Mouse (Mus musculus): Measurements from ENCODE around the gene Dram1. TPM values are rescaled to one million over a fixed set of nuclear protein-coding genes. Genes with fewer than 3 reads are reported as not detected.

Dram1 gene
- polyA plus RNA-seq, 1 experiment from 2014 or later: 0.55 TPM

- Histone ChIP-seq H3K9ac (no peak overlapping the region), H3K27ac (no peak overlapping the region), H3K4me3 (no peak overlapping the region), H3K27me3 (replicated peaks) (no peaks in the 10 kb centered on the region), H3K4me2 (replicated peaks) (no peak overlapping the region), H3K4me1 (no peaks in the 10 kb centered on the region), H3K36me3 (peaks cover 3% of the 10 kb centered on the region; the same call in 1 of the 2 replicates), H3K9me3 (no peaks in the 10 kb centered on the region)
- no peak for ATAC-seq (ENCODE audit: low FRiP score, low read depth)
- 82% methylated on average over 6 of the region's 6 CpGs for WGBS
Measured at GRCm38 (mm10) chr10:88404220-88404619, 25.3 kb upstream of the Dram1 start.

GRCm38 (mm10) chr10:88403021-88403420, 24.1 kb upstream of the Dram1 start:
- Histone ChIP-seq H3K27me3 (replicated peaks) (no peaks in the 10 kb centered on the region), H3K9me3 (no peaks in the 10 kb centered on the region), H3K4me2 (replicated peaks) (no peak overlapping the region), H3K27ac (no peak overlapping the region), H3K36me3 (peaks cover 3% of the 10 kb centered on the region; the same call in 1 of the 2 replicates), H3K9ac (no peak overlapping the region), H3K4me3 (no peak overlapping the region), H3K4me1 (no peaks in the 10 kb centered on the region)
- WGBS: 91% methylated on average over 4 of the region's 4 CpGs
- no peak for ATAC-seq (ENCODE audit: low FRiP score, low read depth)

- Histone ChIP-seq H3K9me3 (no peaks in the 10 kb centered on the region), H3K4me1 (no peaks in the 10 kb centered on the region), H3K27ac (no peak overlapping the region), H3K4me3 (no peak overlapping the region), H3K27me3 (replicated peaks) (no peaks in the 10 kb centered on the region), H3K36me3 (peaks cover 3% of the 10 kb centered on the region; the same call in 1 of the 2 replicates), H3K9ac (no peak overlapping the region), H3K4me2 (replicated peaks) (no peak overlapping the region)
- ATAC-seq (ENCODE audit: low FRiP score, low read depth): no peak
- WGBS: 84% methylated on average over 5 of the region's 5 CpGs
Measured at GRCm38 (mm10) chr10:88399271-88399670, 20.4 kb upstream of the Dram1 start.

- ATAC-seq (ENCODE audit: low FRiP score, low read depth): no peak
- Histone ChIP-seq H3K4me1 (no peaks in the 10 kb centered on the region), H3K9me3 (no peaks in the 10 kb centered on the region), H3K27ac (no peak overlapping the region), H3K4me2 (replicated peaks) (no peak overlapping the region), H3K4me3 (no peak overlapping the region), H3K36me3 (peaks cover 3% of the 10 kb centered on the region; the same call in 1 of the 2 replicates), H3K9ac (no peak overlapping the region), H3K27me3 (replicated peaks) (no peaks in the 10 kb centered on the region)
- 90% methylated on average over 6 of the region's 6 CpGs for WGBS
Measured at GRCm38 (mm10) chr10:88398668-88399243, 19.9 kb upstream of the Dram1 start.

- Histone ChIP-seq H3K4me2 (replicated peaks) (no peak overlapping the region), H3K36me3 (no peaks in the 10 kb centered on the region), H3K4me1 (peaks cover 12% of the 10 kb centered on the region; the same call in 1 of the 2 replicates), H3K27me3 (replicated peaks) (no peaks in the 10 kb centered on the region), H3K4me3 (no peak overlapping the region), H3K27ac (no peak overlapping the region), H3K9ac (no peak overlapping the region), H3K9me3 (no peaks in the 10 kb centered on the region)
- WGBS: 89% methylated on average over 9 of the region's 9 CpGs
- no peak for ATAC-seq (ENCODE audit: low FRiP score, low read depth)
Measured at GRCm38 (mm10) chr10:88392181-88392847, 13.4 kb upstream of the Dram1 start.

- Histone ChIP-seq H3K36me3 (no peaks in the 10 kb centered on the region), H3K4me1 (peaks cover 12% of the 10 kb centered on the region; the same call in 1 of the 2 replicates), H3K9me3 (no peaks in the 10 kb centered on the region), H3K4me3 (no peak overlapping the region), H3K27ac (no peak overlapping the region), H3K4me2 (replicated peaks) (no peak overlapping the region), H3K27me3 (replicated peaks) (no peaks in the 10 kb centered on the region), H3K9ac (no peak overlapping the region)
- 89% methylated on average over 9 of the region's 9 CpGs for WGBS
- ATAC-seq (ENCODE audit: low FRiP score, low read depth): no peak
Measured at GRCm38 (mm10) chr10:88391495-88391894, 12.6 kb upstream of the Dram1 start.

- H3K4me2 ChIP-seq (replicated peaks): no peak overlapping the region; the same call in 1 of the 2 replicates
- 63% methylated on average over 10 of the region's 10 CpGs for WGBS
- peaks cover 12% of the 10 kb centered on the region; the same call in 1 of the 2 replicates for H3K4me1 ChIP-seq
- H3K9ac ChIP-seq: no peak overlapping the region
- ATAC-seq (ENCODE audit: low FRiP score, low read depth): no peak
- no peaks in the 10 kb centered on the region for H3K27me3 ChIP-seq (replicated peaks)
- H3K27ac ChIP-seq: no peak overlapping the region
- H3K36me3 ChIP-seq: no peaks in the 10 kb centered on the region
- no peaks in the 10 kb centered on the region for H3K9me3 ChIP-seq
- H3K4me3 ChIP-seq: no peak overlapping the region
Measured at GRCm38 (mm10) chr10:88390096-88390790, 11.4 kb upstream of the Dram1 start.

- 69% methylated on average over 4 of the region's 4 CpGs for WGBS
- H3K36me3 ChIP-seq: no peaks in the 10 kb centered on the region
- H3K9ac ChIP-seq: no peak overlapping the region
- H3K9me3 ChIP-seq: no peaks in the 10 kb centered on the region
- H3K4me2 ChIP-seq (replicated peaks): no peak overlapping the region
- ATAC-seq (ENCODE audit: low FRiP score, low read depth): no peak
- H3K27me3 ChIP-seq (replicated peaks): no peaks in the 10 kb centered on the region
- peaks cover 12% of the 10 kb centered on the region; the same call in 1 of the 2 replicates for H3K4me1 ChIP-seq
- H3K4me3 ChIP-seq: no peak overlapping the region
- no peak overlapping the region for H3K27ac ChIP-seq
Measured at GRCm38 (mm10) chr10:88389576-88389975, 10.7 kb upstream of the Dram1 start.

- H3K9me3 ChIP-seq: no peaks in the 10 kb centered on the region
- peaks cover 12% of the 10 kb centered on the region; the same call in 1 of the 2 replicates for H3K4me1 ChIP-seq
- 88% methylated on average over 6 of the region's 6 CpGs for WGBS
- no peak overlapping the region for H3K4me3 ChIP-seq
- H3K27me3 ChIP-seq (replicated peaks): no peaks in the 10 kb centered on the region
- no peak overlapping the region for H3K27ac ChIP-seq
- H3K4me2 ChIP-seq (replicated peaks): no peak overlapping the region
- no peaks in the 10 kb centered on the region for H3K36me3 ChIP-seq
- H3K9ac ChIP-seq: no peak overlapping the region
- ATAC-seq (ENCODE audit: low FRiP score, low read depth): no peak
Measured at GRCm38 (mm10) chr10:88386251-88386650, 7.4 kb upstream of the Dram1 start.

- no peak overlapping the region for H3K4me2 ChIP-seq (replicated peaks)
- WGBS: 88% methylated on average over 6 of the region's 6 CpGs
- H3K27me3 ChIP-seq (replicated peaks): no peaks in the 10 kb centered on the region
- H3K36me3 ChIP-seq: no peaks in the 10 kb centered on the region
- no peak overlapping the region for H3K27ac ChIP-seq
- no peaks in the 10 kb centered on the region for H3K9me3 ChIP-seq
- H3K4me3 ChIP-seq: no peak overlapping the region
- ATAC-seq (ENCODE audit: low FRiP score, low read depth): no peak
- H3K9ac ChIP-seq: no peak overlapping the region
- peaks cover 13% of the 10 kb centered on the region; the same call in 1 of the 2 replicates for H3K4me1 ChIP-seq
Measured at GRCm38 (mm10) chr10:88385758-88386157, 6.9 kb upstream of the Dram1 start.

GRCm38 (mm10) chr10:88385290-88385689, 6.4 kb upstream of the Dram1 start:
- no peaks in the 10 kb centered on the region for H3K27me3 ChIP-seq (replicated peaks)
- H3K9me3 ChIP-seq: no peaks in the 10 kb centered on the region
- ATAC-seq (ENCODE audit: low FRiP score, low read depth): no peak
- WGBS: 92% methylated on average over 11 of the region's 11 CpGs
- H3K27ac ChIP-seq: no peak overlapping the region
- no peak overlapping the region for H3K4me3 ChIP-seq
- H3K4me2 ChIP-seq (replicated peaks): no peak overlapping the region
- H3K36me3 ChIP-seq: no peaks in the 10 kb centered on the region
- peaks cover 14% of the 10 kb centered on the region for H3K4me1 ChIP-seq
- no peak overlapping the region for H3K9ac ChIP-seq

- no peak overlapping the region for H3K4me3 ChIP-seq
- H3K9me3 ChIP-seq: no peaks in the 10 kb centered on the region
- no peak overlapping the region for H3K27ac ChIP-seq
- H3K4me1 ChIP-seq: peaks cover 14% of the 10 kb centered on the region
- no peak overlapping the region for H3K4me2 ChIP-seq (replicated peaks)
- 76% methylated on average over 5 of the region's 5 CpGs for WGBS
- H3K27me3 ChIP-seq (replicated peaks): no peaks in the 10 kb centered on the region
- no peak overlapping the region for H3K9ac ChIP-seq
- H3K36me3 ChIP-seq: no peaks in the 10 kb centered on the region
- ATAC-seq (ENCODE audit: low FRiP score, low read depth): no peak
Measured at GRCm38 (mm10) chr10:88384081-88384480, 5.2 kb upstream of the Dram1 start.

Measured in neural tube, embryonic 12.5 days (tissue).